Mouse (Mus musculus) kidney, embryonic 16.5 days (tissue): ENCODE results near the gene Cacna1d. TPM values are rescaled to one million over a fixed set of nuclear protein-coding genes. Genes with fewer than 3 reads are reported as not detected.

Experiments
- ATAC-seq: fragments of 200-750 bp; cut with Nextera tagmentation; 2 replicates; pipeline ENCODE4 v1.8.0; 2017; ENCODE audit warnings: moderate TSS enrichment; ENCODE audit not compliant: low FRiP score, low TSS enrichment
- H3K27ac ChIP-seq: fragments of 300-500 bp; sonication (generic); 2 replicates; pipeline ENCODE4 v1.5.1; 2014; ENCODE audit warnings: low read length
- H3K27me3 ChIP-seq: fragments of 300-500 bp; sonication (generic); 2 replicates; pipeline ENCODE4 v1.6.1; 2014; ENCODE audit warnings: low read length, control low read depth, mixed read lengths; ENCODE audit not compliant: insufficient read depth
- H3K36me3 ChIP-seq: fragments of 300-500 bp; sonication (generic); 2 replicates; pipeline ENCODE4 v1.6.1; 2014; ENCODE audit warnings: low read length, control low read depth, mixed read lengths; ENCODE audit not compliant: insufficient read depth
- H3K4me1 ChIP-seq: fragments of 300-500 bp; sonication (generic); 2 replicates; pipeline ENCODE4 v1.6.1; 2014; ENCODE audit warnings: low read length, control low read depth, mixed read lengths; ENCODE audit not compliant: insufficient read depth
- H3K4me2 ChIP-seq: fragments of 300-500 bp; sonication (generic); replicated peaks from 2 replicates; pipeline ENCODE4 v1.6.1; 2014; ENCODE audit warnings: low read depth, low read length
- H3K4me3 ChIP-seq: fragments of 300-500 bp; sonication (generic); 2 replicates; pipeline ENCODE4 v1.5.1; 2014; ENCODE audit warnings: mild to moderate bottlenecking, low read length
- H3K9ac ChIP-seq: fragments of 300-500 bp; sonication (generic); replicated peaks from 2 replicates; pipeline ENCODE4 v1.6.1; 2014; ENCODE audit warnings: low read length
- H3K9me3 ChIP-seq: fragments of 300-500 bp; sonication (generic); 2 replicates; pipeline ENCODE4 v1.6.1; 2016; ENCODE audit warnings: low read length, control low read depth
- WGBS: fragments of 180-500 bp; shearing (Covaris S2); extraction: QIAGEN DNeasy Blood & Tissue Kit; methylation state at CpG from one replicate; pipeline ENCODE4 v1.1.7; 2014; 5-methylcytosine and 5-hydroxymethylcytosine counted together
- polyA plus RNA-seq: library from polyadenylated mRNA; unstranded; fragments of >200 nt; fragmentation: Nextera tagmentation; extraction: Ambion mirVana; gene quantifications from 2 replicates; pipeline ENCODE4 v1.2.1, GENCODE M21; 2015

Gene Cacna1d
- polyA plus RNA-seq, 1 experiment from 2014 or later, result 3.0 TPM

DNA sequence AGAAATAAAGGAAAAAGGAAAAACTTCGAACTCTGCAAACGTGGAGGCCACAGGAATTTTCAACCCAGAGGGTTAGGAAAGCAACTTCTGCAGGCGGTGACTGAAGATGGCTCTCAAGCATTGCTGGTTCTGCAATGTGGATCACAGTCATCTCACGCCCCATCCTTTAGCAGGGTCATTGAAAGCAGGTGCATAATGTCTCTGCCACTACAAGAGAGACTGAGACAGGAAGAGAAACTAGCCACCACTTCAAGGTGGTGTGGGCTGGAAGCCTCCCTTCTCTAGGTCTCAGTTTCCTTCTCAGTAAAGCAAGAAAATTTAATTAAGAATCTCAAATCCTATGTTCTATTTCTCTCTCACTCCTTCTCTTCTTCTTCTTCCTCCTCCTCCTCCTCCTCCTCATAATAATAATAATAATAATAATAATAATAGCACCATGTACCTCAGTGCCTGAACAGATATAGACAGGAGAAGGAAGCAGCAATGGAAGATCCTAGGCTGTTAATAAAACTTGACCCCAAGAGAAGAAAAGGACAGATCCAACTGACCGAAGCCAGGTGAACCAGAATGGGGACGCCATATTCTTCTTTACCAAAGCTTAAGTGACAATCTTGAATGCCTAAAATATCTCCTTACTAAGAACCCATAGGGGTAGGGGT lies 305.5 kb downstream of the Cacna1d start:
- Histone ChIP-seq H3K9me3 (no peaks in the 10 kb centered on the region), H3K27ac (no peak overlapping the region), H3K4me1 (no peaks in the 10 kb centered on the region), H3K27me3 (no peaks in the 10 kb centered on the region), H3K4me3 (no peak overlapping the region), H3K9ac (no peak overlapping the region), H3K4me2 (no peak overlapping the region), H3K36me3 (no peaks in the 10 kb centered on the region)
- no peak for ATAC-seq
- WGBS, result 91% methylated on average over 6 of the region's 6 CpGs

DNA sequence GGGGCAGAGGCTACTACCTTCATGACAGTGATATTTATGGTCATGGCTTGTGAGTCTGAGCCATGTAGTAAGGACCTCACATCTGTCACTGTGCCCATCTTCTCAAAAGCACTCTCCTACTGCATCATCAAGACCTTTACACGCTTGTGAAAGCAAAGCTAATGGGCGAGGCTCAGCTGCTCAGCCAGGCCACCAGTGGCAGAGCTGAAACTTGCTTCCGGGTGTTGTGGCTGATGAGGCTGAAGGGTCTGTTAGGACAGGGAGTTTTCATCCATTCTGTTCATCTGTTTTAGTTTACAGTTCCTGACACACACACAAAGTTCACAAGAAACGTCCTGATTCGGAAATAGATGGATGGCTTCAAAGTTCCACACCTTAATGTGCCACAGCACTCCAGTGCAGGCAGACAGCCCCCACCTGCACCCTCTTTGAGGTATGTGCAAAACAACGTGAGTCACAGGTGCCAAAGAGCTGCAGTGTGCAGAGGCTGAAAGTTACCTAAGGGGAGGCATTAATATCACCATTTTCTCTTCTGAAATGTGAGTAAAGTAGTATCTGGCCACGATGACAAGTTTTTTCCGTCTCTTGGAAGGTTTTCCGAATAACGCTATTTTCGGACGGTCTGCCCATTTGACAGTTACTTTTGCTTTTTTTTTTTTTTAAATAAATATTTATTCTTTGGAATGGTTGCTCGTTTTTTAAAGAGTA lies 306.7 kb downstream of the Cacna1d start:
- Histone ChIP-seq H3K36me3 (no peaks in the 10 kb centered on the region), H3K4me1 (no peaks in the 10 kb centered on the region), H3K27me3 (no peaks in the 10 kb centered on the region), H3K27ac (no peak overlapping the region), H3K4me3 (no peak overlapping the region), H3K9ac (no peak overlapping the region), H3K4me2 (no peak overlapping the region), H3K9me3 (no peaks in the 10 kb centered on the region)
- ATAC-seq, result no peak
- WGBS, result 79% methylated on average over 13 of the region's 13 CpGs

DNA sequence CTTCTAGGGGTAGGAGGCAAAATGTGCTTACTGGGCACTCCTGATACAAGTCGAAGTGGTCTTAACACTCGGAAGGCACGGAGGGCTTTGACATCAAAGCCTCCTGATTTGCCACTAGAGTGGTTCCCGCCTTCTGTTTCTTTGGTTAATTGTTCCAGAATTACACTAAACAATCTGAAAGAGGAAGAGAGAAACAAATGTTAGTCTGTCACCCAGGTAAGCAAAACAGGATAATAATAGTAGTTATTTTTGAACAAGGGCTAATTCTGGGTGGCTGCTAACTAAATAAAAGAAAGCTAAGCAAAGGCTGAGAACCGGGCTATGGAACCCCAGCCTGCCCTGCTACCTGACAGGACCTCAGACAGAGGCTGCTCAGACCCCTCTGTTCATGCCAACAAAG lies 307.2 kb downstream of the Cacna1d start:
- Histone ChIP-seq H3K4me3 (no peak overlapping the region), H3K27me3 (no peaks in the 10 kb centered on the region), H3K4me2 (no peak overlapping the region), H3K27ac (no peak overlapping the region), H3K36me3 (no peaks in the 10 kb centered on the region), H3K4me1 (no peaks in the 10 kb centered on the region), H3K9me3 (no peaks in the 10 kb centered on the region), H3K9ac (no peak overlapping the region)
- ATAC-seq, result no peak
- 55% methylated on average over 5 of the region's 5 CpGs for WGBS

DNA sequence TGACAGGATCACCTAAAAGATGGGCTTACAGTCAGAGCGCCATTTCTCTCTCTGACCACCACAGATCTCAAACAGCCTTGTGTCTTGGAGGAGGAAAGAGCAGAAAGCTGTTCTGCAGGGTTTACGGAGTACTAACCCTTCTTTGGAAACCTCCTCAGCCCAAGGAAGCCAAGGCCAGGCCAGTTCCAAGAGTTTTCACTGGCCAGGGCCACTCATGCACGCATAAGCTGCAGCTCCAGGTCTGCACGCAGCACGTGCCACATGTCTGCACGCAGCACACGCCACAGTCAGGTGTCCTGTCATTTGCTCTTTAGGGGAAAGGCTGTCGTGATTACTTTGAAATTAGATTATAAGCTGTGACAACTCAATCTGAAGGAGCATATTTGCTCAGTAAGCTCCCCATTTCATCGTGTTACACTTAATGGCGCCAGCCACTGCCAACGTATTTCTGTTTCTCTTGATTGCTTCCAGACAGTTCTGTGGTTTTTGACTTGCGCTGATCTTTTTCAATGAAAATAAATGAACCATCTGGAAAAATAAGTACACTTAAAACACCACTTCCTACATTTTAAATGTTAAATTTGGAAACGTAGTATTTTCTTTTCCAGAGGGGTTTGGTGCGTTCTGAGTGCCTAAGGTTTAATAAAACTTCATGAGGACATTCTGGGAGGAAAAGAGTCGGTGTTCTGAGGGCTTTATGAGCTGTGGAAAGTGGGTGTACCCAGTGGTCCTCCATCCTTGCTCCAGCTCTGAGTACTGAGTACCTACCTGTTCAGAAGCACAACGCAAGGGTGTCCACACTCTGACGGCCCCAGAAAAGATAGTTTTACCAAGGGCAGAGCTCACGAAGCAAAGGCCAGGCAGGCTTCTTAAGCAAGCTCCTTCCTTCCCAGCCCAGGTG lies 308.4 kb downstream of the Cacna1d start:
- no peak for ATAC-seq
- no peak overlapping the region for H3K4me2 ChIP-seq
- H3K9ac ChIP-seq, result no peak overlapping the region
- no peaks in the 10 kb centered on the region for H3K27me3 ChIP-seq
- H3K4me3 ChIP-seq, result no peak overlapping the region
- WGBS, result 72% methylated on average over 18 of the region's 18 CpGs
- no peak overlapping the region for H3K27ac ChIP-seq
- H3K4me1 ChIP-seq, result no peaks in the 10 kb centered on the region
- H3K36me3 ChIP-seq, result no peaks in the 10 kb centered on the region
- H3K9me3 ChIP-seq, result no peaks in the 10 kb centered on the region

DNA sequence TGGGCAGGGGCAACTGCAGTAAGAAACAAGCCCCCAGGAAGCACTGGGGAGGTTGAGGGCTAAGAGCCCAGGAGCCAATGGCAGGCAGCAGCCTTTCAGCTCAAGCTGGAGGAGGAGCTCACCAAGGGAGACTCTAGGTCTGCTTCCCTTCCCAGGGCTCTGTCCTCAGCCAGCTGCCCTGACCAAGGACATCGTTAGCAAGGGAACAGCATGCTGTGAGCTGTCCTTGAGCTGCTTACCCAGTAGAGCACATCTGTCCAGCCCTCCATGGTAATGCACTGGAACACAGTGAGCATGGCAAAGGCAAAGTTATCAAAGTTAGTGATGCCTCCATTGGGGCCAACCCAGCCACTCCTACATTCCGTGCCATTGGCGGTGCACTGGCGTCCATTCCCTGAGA lies 312.9 kb downstream of the Cacna1d start:
- H3K27ac ChIP-seq, result no peak overlapping the region
- no peak overlapping the region for H3K9ac ChIP-seq

DNA sequence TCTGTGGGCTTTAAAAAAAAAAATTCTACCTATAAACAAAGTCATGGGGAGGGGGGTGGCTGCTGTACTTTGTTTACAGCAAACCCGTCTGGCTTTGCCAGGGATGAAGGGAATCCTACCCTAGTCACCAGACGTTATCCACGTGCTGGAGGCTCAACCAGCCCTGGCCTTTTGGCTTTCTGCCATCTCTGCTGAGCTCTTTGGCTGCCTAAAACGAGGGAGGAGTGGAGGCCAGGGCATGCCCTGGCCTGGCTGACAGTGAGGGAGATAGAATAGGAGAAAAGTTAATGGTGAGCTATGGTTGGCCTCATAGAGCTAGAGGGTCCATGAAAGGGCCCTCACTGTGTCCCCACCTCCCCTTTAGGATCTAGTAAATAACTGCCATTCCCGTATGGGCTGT lies 313.4 kb downstream of the Cacna1d start:
- no peak overlapping the region for H3K9ac ChIP-seq
- ATAC-seq, result no peak
- no peak overlapping the region for H3K4me3 ChIP-seq
- no peak overlapping the region for H3K27ac ChIP-seq
- no peaks in the 10 kb centered on the region for H3K9me3 ChIP-seq
- H3K4me2 ChIP-seq, result no peak overlapping the region
- no peaks in the 10 kb centered on the region for H3K4me1 ChIP-seq
- no peaks in the 10 kb centered on the region for H3K27me3 ChIP-seq
- no peaks in the 10 kb centered on the region for H3K36me3 ChIP-seq
- 28% methylated on average over 5 of the region's 5 CpGs for WGBS

More for the DNA sequence above, 312.9 kb downstream of the Cacna1d start:
- no peak overlapping the region for H3K4me2 ChIP-seq
- H3K27me3 ChIP-seq, result no peaks in the 10 kb centered on the region
- no peaks in the 10 kb centered on the region for H3K4me1 ChIP-seq
- no peaks in the 10 kb centered on the region for H3K36me3 ChIP-seq
- WGBS, result 87% methylated on average over 4 of the region's 4 CpGs
- no peak for ATAC-seq
- H3K4me3 ChIP-seq, result no peak overlapping the region
- no peaks in the 10 kb centered on the region for H3K9me3 ChIP-seq

DNA sequence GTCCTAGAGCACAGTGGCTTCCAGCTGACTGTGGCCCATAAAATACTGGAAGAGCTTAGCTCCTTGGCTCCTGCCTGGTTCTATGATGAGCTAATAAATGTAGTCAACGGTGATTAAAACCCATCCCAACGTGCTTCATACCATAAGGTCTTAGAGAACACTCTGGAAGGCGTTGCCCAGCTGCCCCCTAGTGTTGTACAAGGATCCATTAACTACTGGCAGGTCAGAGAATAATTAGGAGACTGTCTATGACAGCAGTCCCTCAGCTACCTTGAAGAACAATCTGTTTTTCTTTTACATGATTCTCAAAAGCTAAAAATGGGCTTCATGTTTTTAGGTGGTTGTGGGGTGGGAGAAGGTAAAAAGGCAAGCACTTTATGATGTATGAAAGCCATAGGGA lies 315.9 kb downstream of the Cacna1d start:
- Histone ChIP-seq H3K27me3 (no peaks in the 10 kb centered on the region), H3K9me3 (no peaks in the 10 kb centered on the region), H3K9ac (no peak overlapping the region), H3K4me2 (no peak overlapping the region), H3K4me1 (peaks cover 13% of the 10 kb centered on the region), H3K27ac (no peak overlapping the region), H3K4me3 (no peak overlapping the region), H3K36me3 (no peaks in the 10 kb centered on the region)
- ATAC-seq, result no peak
- WGBS, result 66% methylated on average over 3 of the region's 3 CpGs

DNA sequence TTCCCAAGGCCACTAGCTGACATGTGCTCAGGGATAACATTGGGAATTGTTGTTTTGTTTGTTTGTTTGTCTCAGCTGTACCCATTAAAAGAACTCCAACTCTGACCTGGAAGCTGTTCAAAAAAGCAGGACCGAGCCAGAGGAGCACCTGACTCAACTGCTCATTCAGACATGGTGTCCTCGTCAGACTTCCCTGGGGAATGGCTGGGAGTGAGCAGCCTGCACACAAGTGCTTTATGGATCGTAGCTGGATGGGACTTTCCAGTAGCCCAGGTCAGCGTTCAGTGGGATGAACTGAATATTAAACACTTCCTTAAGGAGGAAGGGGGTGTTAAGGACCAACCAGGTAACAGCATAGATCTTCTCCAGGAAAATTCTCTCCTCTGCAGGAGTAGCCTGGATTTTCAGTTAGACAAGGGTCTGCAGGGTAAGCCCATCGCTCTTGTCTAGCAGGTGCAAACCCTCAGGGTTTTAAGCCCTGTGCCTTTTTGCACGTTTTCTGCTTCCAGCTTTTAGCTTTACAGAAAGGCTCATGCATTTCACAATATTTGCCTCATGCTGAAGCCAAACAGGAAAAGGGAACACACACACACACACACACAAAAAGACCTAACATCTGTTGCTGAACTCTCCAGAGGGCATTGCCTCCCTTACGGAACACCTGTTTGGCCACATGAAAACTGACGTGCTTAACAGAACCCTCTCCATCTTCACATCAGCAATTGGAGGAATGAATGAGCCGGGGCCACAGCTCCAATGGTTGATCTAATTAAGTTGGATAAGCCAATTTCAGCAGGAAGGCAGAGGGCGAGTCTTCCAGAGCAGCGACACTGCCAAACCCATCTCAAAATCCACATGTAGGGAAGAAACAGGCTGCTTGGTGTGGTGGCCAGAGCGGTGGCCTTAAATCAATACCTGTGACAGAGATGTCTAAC lies 318.2 kb downstream of the Cacna1d start:
- 65% methylated on average over 12 of the region's 12 CpGs for WGBS
- H3K4me1 ChIP-seq, result peaks cover 13% of the 10 kb centered on the region
- no peak overlapping the region for H3K4me2 ChIP-seq
- H3K27ac ChIP-seq, result no peak overlapping the region
- H3K36me3 ChIP-seq, result no peaks in the 10 kb centered on the region
- no peaks in the 10 kb centered on the region for H3K27me3 ChIP-seq
- no peaks in the 10 kb centered on the region for H3K9me3 ChIP-seq
- no peak for ATAC-seq
- no peak overlapping the region for H3K4me3 ChIP-seq
- H3K9ac ChIP-seq, result no peak overlapping the region

DNA sequence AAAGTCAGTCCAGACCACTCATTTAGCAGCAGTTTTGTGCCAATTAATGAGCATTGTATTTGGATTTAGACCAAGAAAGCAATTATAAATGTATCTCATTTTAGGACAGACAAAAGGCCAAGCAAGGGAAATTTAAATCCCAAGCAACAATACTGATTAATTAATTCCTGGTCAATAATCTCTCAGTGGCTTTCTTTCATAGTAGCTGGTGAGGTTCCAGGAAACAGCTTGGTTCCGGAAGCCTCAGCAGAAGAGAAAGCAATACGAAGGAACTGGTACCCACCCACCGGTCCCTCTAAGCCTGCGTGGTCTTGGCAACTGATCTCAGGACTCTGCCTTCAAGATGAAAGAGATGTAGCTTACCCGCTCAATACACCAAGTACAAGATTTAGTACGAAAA lies 319.7 kb downstream of the Cacna1d start:
- Histone ChIP-seq H3K36me3 (no peaks in the 10 kb centered on the region), H3K27ac (no peak overlapping the region), H3K4me1 (peaks cover 13% of the 10 kb centered on the region), H3K9me3 (no peaks in the 10 kb centered on the region), H3K4me2 (no peak overlapping the region), H3K4me3 (no peak overlapping the region), H3K9ac (no peak overlapping the region), H3K27me3 (no peaks in the 10 kb centered on the region)
- no peak for ATAC-seq
- WGBS, result 82% methylated on average over 6 of the region's 6 CpGs
